Mouse (Mus musculus): ENCODE measurements around the gene Olfr692.

DNA sequence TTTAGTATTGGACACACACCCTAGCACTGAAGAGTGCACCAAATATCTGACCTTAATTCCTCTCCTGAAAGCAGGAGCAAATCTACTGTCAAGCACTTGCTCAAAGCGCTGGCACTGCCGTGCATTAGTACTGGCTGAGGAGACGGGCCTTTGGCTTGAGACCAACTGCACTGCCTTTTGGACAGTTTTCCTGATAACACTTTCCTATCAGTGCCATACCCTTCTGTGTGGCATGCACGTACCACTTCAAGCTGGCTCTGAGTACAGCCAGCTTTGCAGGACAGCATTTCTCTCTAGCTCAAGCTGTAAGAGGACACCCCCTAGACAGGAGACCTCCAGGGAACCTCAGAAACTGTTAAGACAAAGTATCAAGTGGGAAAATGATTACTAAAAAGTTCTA, 5.5 kb downstream of the Olfr692 start:
- no peak for TF ChIP-seq CTCF (IDR thresholded peaks at IDR 0.05; ENCODE audit: borderline replicate concordance, insufficient read depth, low read depth, low read length)
- TF ChIP-seq POLR2A (IDR thresholded peaks at IDR 0.05; ENCODE audit: borderline replicate concordance, insufficient read depth, low read length) = no peak
